Mouse (Mus musculus) hindbrain, embryonic 16.5 days (tissue): ENCODE data around the gene Adk. TPM values are rescaled to one million over a fixed set of nuclear protein-coding genes. Genes with fewer than 3 reads are reported as not detected.

Source experiments
- ATAC-seq: fragments of 200-750 bp; cut with Nextera tagmentation; 2 replicates; pipeline ENCODE4 v1.8.0; 2017; ENCODE audit warnings: moderate TSS enrichment, moderate library complexity
- H3K27ac ChIP-seq: fragments of 300-500 bp; sonication (generic); 2 replicates; pipeline ENCODE4 v1.5.1; 2014; ENCODE audit warnings: low read depth, mild to moderate bottlenecking, control low read depth, low read length, moderate library complexity
- H3K27me3 ChIP-seq: fragments of 300-500 bp; sonication (generic); replicated peaks from 2 replicates; pipeline ENCODE4 v1.6.1; 2014; ENCODE audit warnings: low read length; ENCODE audit not compliant: control insufficient read depth, insufficient read depth
- H3K36me3 ChIP-seq: fragments of 300-500 bp; sonication (generic); 2 replicates; pipeline ENCODE4 v1.6.1; 2014; ENCODE audit warnings: mild to moderate bottlenecking, low read length, moderate library complexity, mixed read lengths; ENCODE audit not compliant: control insufficient read depth, insufficient read depth
- H3K4me1 ChIP-seq: fragments of 300-500 bp; sonication (generic); 2 replicates; pipeline ENCODE4 v1.6.1; 2014; ENCODE audit warnings: low read depth, low read length; ENCODE audit not compliant: control insufficient read depth, insufficient read depth
- H3K4me2 ChIP-seq: fragments of 300-500 bp; sonication (generic); 2 replicates; pipeline ENCODE4 v1.6.1; 2014; ENCODE audit warnings: mild to moderate bottlenecking, low read length, control low read depth, moderate library complexity
- H3K4me3 ChIP-seq: fragments of 300-500 bp; sonication (generic); 2 replicates; pipeline ENCODE4 v1.5.1; 2014; ENCODE audit warnings: mild to moderate bottlenecking, low read length, control low read depth, moderate library complexity
- H3K9ac ChIP-seq: fragments of 300-500 bp; sonication (generic); 2 replicates; pipeline ENCODE4 v1.6.1; 2014; ENCODE audit warnings: low read depth, mild to moderate bottlenecking, control low read depth, low read length, moderate library complexity
- H3K9me3 ChIP-seq: fragments of 300-500 bp; sonication (generic); 2 replicates; pipeline ENCODE4 v1.6.1; 2014; ENCODE audit warnings: mild to moderate bottlenecking, low read length, moderate library complexity; ENCODE audit not compliant: control insufficient read depth
- WGBS: fragments of 180-500 bp; shearing (Covaris S2); extraction: QIAGEN DNeasy Blood & Tissue Kit; methylation state at CpG from one replicate; pipeline ENCODE4 v1.1.7; 2014; 5-methylcytosine and 5-hydroxymethylcytosine counted together
- polyA plus RNA-seq: library from polyadenylated mRNA; unstranded; fragments of >200 nt; fragmentation: Nextera tagmentation; extraction: Ambion mirVana; gene quantifications from 2 replicates; pipeline ENCODE4 v1.2.1, GENCODE M21; 2015

The Adk gene
- polyA plus RNA-seq, 1 experiment from 2014 or later, result 45.9 TPM

GRCm38 (mm10) chr14:21237051-21237450 lies 184.7 kb downstream of the Adk start:
- WGBS, result 96% methylated on average over 2 of the region's 2 CpGs

DNA sequence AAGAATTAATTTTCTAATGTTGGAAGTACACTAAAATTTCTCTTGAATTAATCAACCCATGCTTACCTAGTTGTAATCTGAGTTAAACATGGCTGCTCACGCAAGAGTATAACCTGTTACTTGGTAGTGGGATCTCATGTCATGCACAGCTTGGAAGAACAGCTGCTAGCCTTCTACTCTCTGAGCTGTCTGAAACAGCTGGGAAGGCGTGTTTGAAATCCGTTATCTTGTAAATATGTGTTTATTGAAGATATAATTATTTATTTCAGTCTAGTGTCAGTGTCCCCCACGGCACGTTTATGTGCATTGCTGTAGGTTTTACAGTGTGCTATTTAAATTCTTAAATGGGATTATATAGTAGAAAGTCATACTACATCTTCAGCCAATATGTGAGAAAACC lies 188.7 kb downstream of the Adk start:
- no peak overlapping the region for H3K27ac ChIP-seq
- H3K9ac ChIP-seq, result no peak overlapping the region
- no peaks in the 10 kb centered on the region for H3K27me3 ChIP-seq
- H3K4me3 ChIP-seq, result no peak overlapping the region
- H3K9me3 ChIP-seq, result no peaks in the 10 kb centered on the region
- WGBS, result 90% methylated on average over 5 of the region's 5 CpGs
- H3K4me2 ChIP-seq, result no peak overlapping the region
- H3K36me3 ChIP-seq, result no peaks in the 10 kb centered on the region
- no peaks in the 10 kb centered on the region for H3K4me1 ChIP-seq
- no peak for ATAC-seq

More at GRCm38 (mm10) chr14:21237051-21237450, 184.7 kb downstream of the Adk start:
- Histone ChIP-seq H3K4me1 (no peaks in the 10 kb centered on the region), H3K27me3 (no peaks in the 10 kb centered on the region), H3K36me3 (no peaks in the 10 kb centered on the region), H3K27ac (no peak overlapping the region), H3K4me3 (no peak overlapping the region), H3K4me2 (no peak overlapping the region), H3K9me3 (no peaks in the 10 kb centered on the region), H3K9ac (no peak overlapping the region)
- ATAC-seq, result no peak

- WGBS, result 25% methylated on average over 5 of the region's 5 CpGs
- H3K27ac ChIP-seq, result peak overlapping the region; percentile 44; the same call in 1 of the 2 replicates
- no peaks in the 10 kb centered on the region for H3K36me3 ChIP-seq
- H3K4me1 ChIP-seq, result peaks cover 8% of the 10 kb centered on the region
- H3K27me3 ChIP-seq, result no peaks in the 10 kb centered on the region
- H3K4me2 ChIP-seq, result no peak overlapping the region
- H3K9me3 ChIP-seq, result no peaks in the 10 kb centered on the region
- H3K9ac ChIP-seq, result no peak overlapping the region
- no peak overlapping the region for H3K4me3 ChIP-seq
- ATAC-seq, result peak; percentile 25; the same call in 1 of the 2 replicates
These were observed 199.0 kb downstream of the Adk start for GRCm38 (mm10) chr14:21251386-21251785.

- H3K9me3 ChIP-seq, result no peaks in the 10 kb centered on the region
- H3K4me2 ChIP-seq, result peak overlapping the region; percentile 44
- H3K4me3 ChIP-seq, result no peak overlapping the region
- H3K9ac ChIP-seq, result no peak overlapping the region
- peak; percentile 90 for ATAC-seq
- H3K36me3 ChIP-seq, result no peaks in the 10 kb centered on the region
- 8% methylated on average over 7 of the region's 7 CpGs for WGBS
- no peaks in the 10 kb centered on the region for H3K27me3 ChIP-seq
- peak overlapping the region; percentile 76 for H3K27ac ChIP-seq
- peaks cover 8% of the 10 kb centered on the region for H3K4me1 ChIP-seq
These were observed 200.0 kb downstream of the Adk start for GRCm38 (mm10) chr14:21252326-21252886.

GRCm38 (mm10) chr14:21253321-21253992 lies 201.1 kb downstream of the Adk start:
- WGBS, result 12% methylated on average over 5 of the region's 5 CpGs
- no peak overlapping the region for H3K9ac ChIP-seq
- no peaks in the 10 kb centered on the region for H3K36me3 ChIP-seq
- peak overlapping the region; percentile 61 for H3K27ac ChIP-seq
- H3K4me2 ChIP-seq, result peak overlapping the region; percentile 32
- no peaks in the 10 kb centered on the region for H3K27me3 ChIP-seq
- no peak overlapping the region for H3K4me3 ChIP-seq
- H3K4me1 ChIP-seq, result peaks cover 8% of the 10 kb centered on the region
- peak; percentile 78 for ATAC-seq
- H3K9me3 ChIP-seq, result no peaks in the 10 kb centered on the region

- no peaks in the 10 kb centered on the region for H3K27me3 ChIP-seq
- H3K9ac ChIP-seq, result no peak overlapping the region; the same call in 1 of the 2 replicates
- H3K4me1 ChIP-seq, result peaks cover 8% of the 10 kb centered on the region
- no peaks in the 10 kb centered on the region for H3K9me3 ChIP-seq
- 29% methylated on average over 2 of the region's 2 CpGs for WGBS
- H3K27ac ChIP-seq, result peak overlapping the region; percentile 61
- H3K36me3 ChIP-seq, result no peaks in the 10 kb centered on the region
- no peak for ATAC-seq
- no peak overlapping the region for H3K4me3 ChIP-seq
- peak overlapping the region; percentile 29 for H3K4me2 ChIP-seq
These were observed 201.6 kb downstream of the Adk start for GRCm38 (mm10) chr14:21253993-21254339.

DNA sequence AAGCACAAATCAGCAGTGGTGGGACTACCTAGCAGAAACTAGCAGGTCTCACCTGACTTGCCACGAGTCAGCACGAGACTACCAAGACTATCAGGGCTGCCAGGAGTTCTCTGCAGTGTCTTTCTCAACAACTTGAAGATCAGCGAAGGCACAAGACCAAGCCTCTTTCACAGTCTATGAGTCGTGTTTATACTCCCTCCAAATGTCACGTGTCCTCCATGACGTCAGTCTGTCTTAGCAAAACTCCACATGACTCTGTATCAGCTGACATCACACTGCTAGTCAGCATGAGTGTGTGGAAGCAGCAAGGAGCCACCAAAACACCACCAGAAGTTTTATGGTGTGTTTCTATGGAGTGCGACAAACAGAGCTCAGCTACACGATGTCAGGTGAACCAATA lies 215.9 kb downstream of the Adk start:
- H3K4me1 ChIP-seq, result no peaks in the 10 kb centered on the region
- no peak overlapping the region for H3K9ac ChIP-seq
- no peaks in the 10 kb centered on the region for H3K36me3 ChIP-seq
- H3K9me3 ChIP-seq, result no peaks in the 10 kb centered on the region
- WGBS, result 91% methylated on average over 8 of the region's 8 CpGs
- H3K27ac ChIP-seq, result no peak overlapping the region
- H3K27me3 ChIP-seq, result no peaks in the 10 kb centered on the region
- ATAC-seq, result no peak
- H3K4me3 ChIP-seq, result no peak overlapping the region
- no peak overlapping the region for H3K4me2 ChIP-seq

DNA sequence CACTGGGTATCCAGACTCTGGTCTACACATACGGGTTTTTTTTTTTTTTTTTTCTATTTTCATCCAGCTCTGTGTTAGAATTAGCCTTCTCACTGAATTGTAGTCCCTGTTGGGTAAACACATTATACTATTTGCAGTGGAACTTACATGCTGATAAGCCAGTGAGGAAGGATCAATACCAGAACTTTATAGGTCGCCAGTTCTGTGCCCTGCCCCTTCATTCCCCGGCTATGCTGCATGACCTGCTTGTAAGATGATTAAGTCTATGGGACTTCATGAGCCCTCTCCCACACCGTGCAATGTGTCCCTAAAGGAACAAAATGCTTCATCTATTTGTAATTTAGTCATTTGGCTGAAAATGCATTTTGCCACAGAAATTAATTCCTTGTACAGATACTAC lies 219.1 kb downstream of the Adk start:
- H3K4me2 ChIP-seq, result no peak overlapping the region
- H3K9me3 ChIP-seq, result no peaks in the 10 kb centered on the region
- no peak overlapping the region for H3K4me3 ChIP-seq
- no peak for ATAC-seq
- no peaks in the 10 kb centered on the region for H3K4me1 ChIP-seq
- no peak overlapping the region for H3K9ac ChIP-seq
- no peaks in the 10 kb centered on the region for H3K36me3 ChIP-seq
- H3K27me3 ChIP-seq, result no peaks in the 10 kb centered on the region
- WGBS, result 59% methylated on average over 4 of the region's 4 CpGs
- no peak overlapping the region for H3K27ac ChIP-seq

DNA sequence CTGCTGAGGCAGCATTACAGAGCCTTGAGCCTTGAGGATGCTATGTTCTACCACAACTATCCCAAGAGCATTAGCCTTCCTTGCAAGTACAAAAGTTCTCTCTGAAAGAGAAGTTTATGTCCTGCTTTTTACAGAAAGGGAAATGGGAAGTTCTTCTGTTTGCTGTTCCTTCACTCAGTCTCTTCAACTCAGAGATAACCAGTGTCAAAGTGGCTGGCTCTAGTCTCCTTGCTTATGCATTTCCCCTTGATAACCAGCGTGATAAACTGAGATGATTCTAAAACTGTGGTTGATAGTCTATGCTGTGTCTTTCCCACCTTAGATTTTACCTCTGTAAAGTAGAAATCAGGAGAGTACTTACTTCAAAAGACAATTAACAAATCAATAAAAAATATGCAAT lies 223.4 kb downstream of the Adk start:
- ATAC-seq, result no peak
- 87% methylated on average over 1 of the region's 1 CpGs for WGBS
- no peak overlapping the region for H3K4me3 ChIP-seq

More for the DNA sequence above, 223.4 kb downstream of the Adk start:
- Histone ChIP-seq H3K4me1 (no peaks in the 10 kb centered on the region), H3K9me3 (no peaks in the 10 kb centered on the region), H3K9ac (no peak overlapping the region), H3K4me2 (no peak overlapping the region), H3K27ac (no peak overlapping the region), H3K27me3 (no peaks in the 10 kb centered on the region), H3K36me3 (no peaks in the 10 kb centered on the region)
